Mouse (Mus musculus): Measurements from ENCODE around the gene Smim17.

DNA sequence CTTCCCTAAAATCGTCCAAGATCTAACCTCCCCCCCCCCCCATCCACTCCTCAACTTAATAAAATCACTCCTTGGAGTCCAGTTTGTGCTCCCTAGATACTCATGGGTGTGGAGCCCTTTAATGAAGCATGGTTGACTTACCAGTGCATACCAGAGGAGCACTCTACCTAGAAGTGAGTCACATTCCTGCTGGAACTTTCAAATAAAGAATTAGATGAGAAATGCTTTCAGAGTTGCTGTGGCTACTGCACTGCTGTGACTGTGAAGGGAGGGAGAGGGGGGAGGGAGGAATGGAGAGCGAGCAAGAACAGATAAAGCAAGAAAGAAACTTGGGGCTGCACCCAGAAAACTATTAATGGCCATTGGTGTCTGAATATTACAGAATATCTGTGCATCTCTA, 42.7 kb downstream of the Smim17 start:
- TF ChIP-seq CTCF (IDR thresholded peaks at IDR 0.05; ENCODE audit: extremely low read depth, insufficient read length, insufficient replicate concordance, low read depth, low read length), result no peak
- no peak for TF ChIP-seq POLR2A (IDR thresholded peaks at IDR 0.05; ENCODE audit: low read depth, low read length)
